Mouse (Mus musculus) olfactory bulb, adult 2 months (tissue): ENCODE measurements around the gene Prrc2b. TPM values are rescaled to one million over a fixed set of nuclear protein-coding genes. Genes with fewer than 3 reads are reported as not detected.

ENCODE experiments used
- H3K27ac ChIP-seq: fragments of 200-500 bp; 2 replicates; pipeline ENCODE4 v1.5.1; 2012; ENCODE audit warnings: low read depth, low read length; ENCODE audit not compliant: insufficient read depth
- H3K4me1 ChIP-seq: fragments of 200-500 bp; 2 replicates; pipeline ENCODE4 v1.6.1; 2012; ENCODE audit warnings: low read length; ENCODE audit not compliant: control insufficient read depth, insufficient read depth
- H3K4me3 ChIP-seq: fragments of 200-500 bp; 2 replicates; pipeline ENCODE4 v1.5.1; 2012; ENCODE audit warnings: mild to moderate bottlenecking, low read depth, low read length, moderate library complexity; ENCODE audit not compliant: insufficient read depth
- CTCF ChIP-seq: fragments of 200-500 bp; IDR thresholded peaks from 2 replicates; pipeline ENCODE4 v1.5.1; 2012; ENCODE audit warnings: low read depth, mild to moderate bottlenecking, low read length, moderate library complexity; ENCODE audit not compliant: insufficient read depth
- POLR2A ChIP-seq: fragments of 200-500 bp; IDR thresholded peaks from 2 replicates; pipeline ENCODE4 v1.6.1; 2012; ENCODE audit warnings: mild to moderate bottlenecking, low read depth, low read length, moderate library complexity; ENCODE audit not compliant: insufficient read depth
- WGBS: fragments of 180-500 bp; shearing (Covaris S2); methylation state at CpG from one replicate; pipeline ENCODE4 v1.1.7; 2018; 5-methylcytosine and 5-hydroxymethylcytosine counted together
- polyA plus RNA-seq: library from polyadenylated mRNA; stranded (reverse); fragments of >200 nt; gene quantifications from 2 replicates; pipeline ENCODE4 v1.2.4, GENCODE M21; 2012; ENCODE audit warnings: low replicate concordance; ENCODE audit not compliant: missing spikeins, insufficient read depth, insufficient read length

Gene Prrc2b
- polyA plus RNA-seq, 1 experiment: 86.2 TPM

DNA sequence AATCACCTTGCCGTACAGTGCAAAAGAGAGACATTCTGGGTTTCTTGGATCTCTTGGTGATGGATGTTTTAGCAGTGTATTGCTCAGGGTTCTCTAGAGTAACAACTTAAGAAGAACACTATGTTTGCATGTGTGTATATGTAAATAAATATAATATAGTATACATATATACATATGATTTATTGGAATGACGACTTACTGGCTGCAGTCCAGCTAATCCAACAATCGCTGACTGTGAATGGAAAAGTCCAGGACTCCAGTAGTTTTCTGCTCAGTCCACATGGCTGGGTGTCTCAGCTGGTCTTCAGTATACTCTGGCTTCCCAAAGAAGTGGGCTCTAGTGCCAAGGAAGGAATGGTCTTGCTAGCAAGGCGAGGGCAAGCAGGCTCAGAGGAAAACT lies 86.7 kb downstream of the Prrc2b start:
- H3K27ac ChIP-seq: no peak overlapping the region
- 32% methylated on average over 4 of the region's 4 CpGs for WGBS
- no peak for TF ChIP-seq CTCF
- no peaks in the 10 kb centered on the region; the same call in 1 of the 2 replicates for H3K4me1 ChIP-seq
- no peak overlapping the region for H3K4me3 ChIP-seq

DNA sequence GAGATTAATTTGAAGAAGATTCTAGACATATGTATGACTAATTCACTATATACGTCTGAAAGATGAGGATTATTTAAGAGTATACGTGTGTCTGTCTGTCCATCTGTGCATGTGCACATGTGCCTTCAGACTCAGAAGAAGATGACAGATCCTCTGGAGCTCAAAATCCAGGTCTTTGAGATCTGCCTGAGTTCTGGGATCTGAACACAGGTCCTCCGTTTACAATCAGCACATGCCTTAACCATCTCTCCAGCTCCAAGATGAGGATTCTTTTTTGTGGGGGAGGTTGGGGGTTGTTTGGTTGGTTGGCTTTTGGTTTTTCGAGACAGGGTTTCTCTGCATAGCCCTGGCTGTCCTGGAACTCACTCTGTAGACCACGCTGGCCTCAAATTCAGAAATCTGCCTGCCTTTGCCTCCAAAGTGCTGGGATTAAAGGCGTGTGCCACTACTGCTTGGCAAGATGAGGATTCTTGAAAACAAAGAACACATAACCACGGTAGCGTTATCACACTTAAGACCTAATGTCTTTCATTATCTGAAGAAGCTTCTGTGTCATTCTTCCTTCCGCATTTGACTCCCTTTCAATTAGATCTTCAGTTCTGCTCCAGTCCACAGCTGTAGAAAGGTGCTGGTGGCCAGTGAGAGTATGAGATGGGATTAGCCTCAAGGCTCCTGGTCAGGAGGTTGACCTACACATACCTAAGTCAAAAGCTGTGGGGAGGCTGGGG lies 88.0 kb downstream of the Prrc2b start:
- H3K27ac ChIP-seq: no peak overlapping the region
- H3K4me3 ChIP-seq: no peak overlapping the region
- no peaks in the 10 kb centered on the region; the same call in 1 of the 2 replicates for H3K4me1 ChIP-seq
- TF ChIP-seq CTCF (no peak), POLR2A (no peak)
- WGBS: 92% methylated on average over 9 of the region's 9 CpGs

DNA sequence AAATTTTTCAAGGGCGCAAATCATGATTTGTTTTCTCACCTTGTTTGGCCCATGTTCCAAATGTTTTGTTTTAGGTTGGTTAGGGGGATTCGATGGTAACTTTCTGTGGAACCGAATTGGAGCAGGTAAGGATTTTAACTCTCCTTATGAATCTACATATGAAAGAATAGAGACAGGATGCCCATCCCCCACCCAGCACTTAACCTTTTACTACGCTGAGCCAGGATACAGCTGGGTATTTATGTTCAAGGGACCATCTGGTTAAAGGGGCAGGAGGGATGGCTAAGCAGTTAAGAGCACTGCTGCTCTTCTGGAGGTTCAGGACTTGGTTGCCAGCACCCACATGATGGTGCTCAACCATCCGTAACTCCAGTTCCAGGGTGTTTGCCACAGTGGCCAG lies 89.7 kb downstream of the Prrc2b start:
- Histone ChIP-seq H3K4me3 (no peak overlapping the region), H3K4me1 (no peaks in the 10 kb centered on the region), H3K27ac (no peak overlapping the region)
- 88% methylated on average over 5 of the region's 5 CpGs for WGBS
- TF ChIP-seq POLR2A (no peak), CTCF (no peak)

DNA sequence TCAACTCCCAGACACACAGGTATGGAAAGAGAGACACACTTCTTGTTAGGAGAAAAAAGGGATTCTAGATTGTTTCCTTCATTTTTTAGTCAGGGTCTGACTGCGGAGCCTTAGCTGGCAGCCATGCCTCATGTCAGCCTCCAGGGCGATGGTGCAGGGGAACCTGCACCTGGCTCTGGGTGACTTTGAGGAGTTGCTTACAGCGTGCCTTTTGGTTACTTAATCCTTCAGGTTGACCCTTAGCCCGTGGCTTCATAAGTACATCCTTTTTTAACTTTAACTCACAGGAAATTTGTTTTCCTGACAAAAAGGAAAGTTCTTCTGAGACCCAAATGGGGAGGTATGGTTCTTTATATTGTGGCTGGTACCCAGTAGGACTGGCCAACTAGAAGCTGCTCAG lies 92.1 kb downstream of the Prrc2b start:
- WGBS: 92% methylated on average over 4 of the region's 4 CpGs
- no peaks in the 10 kb centered on the region for H3K4me1 ChIP-seq
- no peak for TF ChIP-seq POLR2A
- TF ChIP-seq CTCF: no peak

DNA sequence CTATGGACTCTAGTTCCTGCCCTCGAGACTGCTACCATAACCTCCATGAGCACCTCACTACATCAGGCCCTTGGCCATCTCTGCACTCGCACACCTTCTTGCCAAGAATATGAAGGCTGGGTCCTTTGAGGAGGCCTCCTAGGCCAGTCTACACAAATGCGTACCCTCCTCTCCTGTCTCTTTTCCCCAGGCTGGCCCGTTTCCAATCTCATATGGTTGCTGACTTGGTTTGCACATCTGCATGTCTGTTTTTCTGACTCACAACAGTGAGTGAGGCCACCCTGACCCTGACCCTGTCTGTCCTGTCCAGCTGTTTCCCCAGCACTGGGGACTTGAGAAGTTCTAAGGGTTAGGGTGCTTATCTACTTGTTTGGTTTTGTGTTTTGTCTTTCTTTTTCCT lies 95.9 kb downstream of the Prrc2b start:
- WGBS: 81% methylated on average over 4 of the region's 4 CpGs
- no peak overlapping the region for H3K4me3 ChIP-seq
- TF ChIP-seq POLR2A (no peak), CTCF (no peak)
- no peak overlapping the region for H3K27ac ChIP-seq
- H3K4me1 ChIP-seq: no peaks in the 10 kb centered on the region

More for the DNA sequence above, 92.1 kb downstream of the Prrc2b start:
- Histone ChIP-seq H3K27ac (no peak overlapping the region), H3K4me3 (no peak overlapping the region)

DNA sequence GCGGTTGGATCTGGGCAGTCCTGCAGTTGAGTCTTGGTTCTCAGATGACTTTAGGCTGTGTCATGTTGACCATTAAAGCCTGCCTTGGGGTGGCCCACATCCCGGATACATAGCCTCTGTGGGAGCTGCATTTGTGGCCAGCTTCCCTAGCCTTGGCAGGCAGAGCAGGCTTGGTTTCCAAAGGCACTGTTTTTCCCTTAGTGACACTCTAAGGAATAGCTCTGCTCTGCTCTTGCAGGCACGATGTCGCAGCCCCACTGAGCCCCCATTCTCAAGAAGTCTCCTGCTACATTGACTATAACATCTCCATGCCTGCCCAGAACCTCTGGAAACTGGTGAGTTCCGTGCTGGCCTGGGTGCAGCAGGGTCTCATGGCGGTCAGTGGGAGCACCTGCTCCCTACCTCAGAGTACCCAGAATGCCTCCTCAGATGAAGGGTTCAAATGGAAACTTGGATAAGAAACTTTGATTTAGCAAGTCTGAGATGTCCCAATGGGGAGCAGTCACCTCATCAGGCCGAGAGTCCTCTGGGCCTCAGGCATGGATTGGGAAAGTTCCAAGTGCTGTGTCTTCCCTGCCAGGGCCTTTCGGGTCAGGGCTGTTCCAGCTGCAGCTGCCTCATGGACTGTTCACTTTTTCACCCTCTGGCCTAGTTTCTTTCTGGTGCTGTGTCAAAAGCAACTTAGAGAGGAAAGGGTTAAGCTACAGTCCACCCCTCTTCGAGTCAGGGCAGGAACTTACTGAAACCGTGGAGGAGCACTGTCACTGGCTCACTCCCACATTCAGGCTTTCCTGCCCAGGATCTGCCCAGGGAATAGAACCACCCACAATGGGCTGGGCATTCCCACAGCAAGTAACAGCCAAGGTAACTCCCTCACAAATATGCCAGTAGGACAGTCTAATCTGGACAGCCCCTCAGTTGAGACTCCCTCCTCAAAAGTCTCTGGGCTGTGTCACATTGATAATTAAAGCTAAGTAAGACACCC lies 97.8 kb downstream of the Prrc2b start:
- Histone ChIP-seq H3K4me3 (no peak overlapping the region), H3K4me1 (no peaks in the 10 kb centered on the region), H3K27ac (no peak overlapping the region)
- TF ChIP-seq POLR2A (no peak), CTCF (no peak)
- 67% methylated on average over 10 of the region's 10 CpGs for WGBS

DNA sequence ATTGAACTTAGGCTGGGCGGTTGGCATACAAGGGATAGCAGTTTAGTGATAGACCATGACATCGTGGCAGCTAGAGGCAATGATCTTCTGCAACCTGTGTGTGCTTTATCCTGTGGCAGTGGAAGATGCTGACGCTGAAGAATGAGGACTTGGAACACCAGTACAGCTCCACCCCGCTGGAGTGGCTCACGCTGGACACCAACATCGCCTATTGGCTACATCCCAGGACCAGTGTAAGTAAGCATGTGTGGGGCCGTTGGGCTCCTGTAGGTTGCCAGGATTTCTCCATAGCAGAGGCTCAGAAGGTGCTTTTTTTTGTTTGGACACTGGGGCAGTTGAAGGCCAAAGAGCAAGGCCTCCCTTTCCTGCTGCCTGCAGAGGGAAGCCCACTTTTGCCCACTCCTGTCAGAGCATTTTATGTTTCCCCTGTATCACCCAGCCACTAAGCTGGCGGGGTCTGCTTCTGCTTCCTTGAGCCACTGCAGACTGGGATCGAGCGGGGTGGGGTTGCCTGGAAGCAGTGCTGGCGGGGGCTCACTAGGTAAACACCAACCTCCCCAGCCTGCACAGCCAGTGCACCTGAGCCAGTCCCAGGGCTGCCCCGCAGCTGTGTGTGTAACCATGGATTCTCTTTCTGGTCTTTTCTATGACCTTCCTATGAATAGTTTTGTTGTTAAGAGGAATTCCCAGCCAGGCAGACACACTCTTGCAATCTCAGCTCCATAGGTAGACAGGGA lies 101.1 kb downstream of the Prrc2b start:
- TF ChIP-seq POLR2A: no peak
- TF ChIP-seq CTCF: no peak
- no peaks in the 10 kb centered on the region for H3K4me1 ChIP-seq
- H3K4me3 ChIP-seq: no peak overlapping the region
- H3K27ac ChIP-seq: no peak overlapping the region
- WGBS: 83% methylated on average over 12 of the region's 12 CpGs

DNA sequence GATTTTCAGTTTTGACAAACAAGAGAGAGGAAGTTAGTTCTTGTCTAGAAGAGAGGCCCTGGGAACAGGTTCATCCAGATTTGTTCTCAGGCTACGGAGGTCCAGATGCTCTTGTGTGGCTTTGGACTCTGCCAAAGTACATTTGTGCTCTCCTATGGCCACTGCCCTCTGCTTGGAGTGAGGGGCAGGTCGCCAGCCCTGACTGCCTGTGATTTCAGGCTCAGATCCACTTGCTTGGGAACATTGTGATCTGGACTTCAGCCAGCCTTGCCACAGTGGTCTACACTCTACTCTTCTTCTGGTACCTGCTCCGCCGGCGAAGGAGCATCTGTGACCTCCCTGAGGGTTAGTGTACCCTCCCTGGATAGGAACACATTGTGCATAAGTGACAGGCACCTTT lies 101.8 kb downstream of the Prrc2b start:
- Histone ChIP-seq H3K4me1 (no peaks in the 10 kb centered on the region), H3K27ac (no peak overlapping the region), H3K4me3 (no peak overlapping the region)
- TF ChIP-seq POLR2A (no peak), CTCF (no peak)
- 83% methylated on average over 5 of the region's 5 CpGs for WGBS

DNA sequence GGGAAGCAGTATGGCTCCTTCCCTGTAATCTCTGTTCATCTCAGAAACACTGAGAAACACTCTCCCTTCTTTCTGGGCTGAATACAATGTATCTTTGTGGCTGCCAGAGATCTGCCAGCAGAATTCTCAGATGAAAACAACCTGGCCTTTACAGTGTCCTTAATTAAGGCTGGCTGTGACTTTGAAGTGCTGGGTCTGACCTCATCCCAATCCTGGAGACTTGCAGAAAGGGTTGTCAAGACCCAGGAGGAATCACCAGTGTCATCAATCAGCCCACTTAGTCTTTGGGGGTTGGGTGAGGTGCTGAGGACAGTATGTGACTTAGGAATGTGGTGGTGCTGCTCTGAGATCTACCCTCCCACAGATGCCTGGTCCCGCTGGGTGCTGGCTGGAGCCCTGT lies 102.5 kb downstream of the Prrc2b start:
- 92% methylated on average over 1 of the region's 1 CpGs for WGBS
- TF ChIP-seq POLR2A: no peak
- no peak for TF ChIP-seq CTCF
- Histone ChIP-seq H3K4me3 (no peak overlapping the region), H3K4me1 (no peaks in the 10 kb centered on the region), H3K27ac (no peak overlapping the region)
